Comparison of ENCODE assay signal across 22 mouse cellular contexts in the genomic region with DNA sequence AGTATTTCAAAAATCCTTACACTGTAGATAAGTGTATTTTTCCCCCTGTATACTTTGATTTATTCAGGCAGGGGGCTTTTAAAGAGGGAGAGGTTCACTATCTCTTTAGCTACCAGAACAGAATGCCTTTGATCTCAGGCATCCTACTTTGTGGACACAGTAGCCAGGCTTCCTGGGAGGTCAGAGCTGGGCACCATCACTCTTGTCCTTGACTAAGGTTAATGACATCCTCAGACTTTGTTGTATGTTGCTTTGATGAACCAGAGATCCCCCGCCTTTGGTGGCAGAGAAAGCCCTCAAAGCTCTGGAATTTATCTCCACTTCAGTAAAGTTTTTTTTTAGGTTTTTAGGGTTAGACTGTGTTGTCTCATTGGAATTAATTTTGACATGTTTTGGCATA.
DNase-seq lines count a peak whose midpoint lies in the region; ATAC-seq and TF ChIP-seq lines count a peak whose summit lies in the region.
"Had no signal": no experiment of that assay in that cellular context is flagged by ENCODE, and none has a peak within 500 bp of the region (broad histone marks: within the 10 kb centered on the region; RNA-seq: fewer than 3 reads in every experiment).

No protein-coding gene starts in this region.

- no peak overlapping the region for H3K4me2 ChIP-seq in heart, embryonic 11.5 days
- H3K4me2 ChIP-seq in kidney, postnatal 0 days (ENCODE audit: low read length) = no peak overlapping the region
- H3K4me2 ChIP-seq: forebrain, embryonic 13.5 days; heart, embryonic 13.5 days; hindbrain, embryonic 12.5 days; hindbrain, embryonic 15.5 days had no signal

- TF ChIP-seq POLR2A in cortical plate, adult 2 months (IDR thresholded peaks at IDR 0.05; ENCODE audit: extremely low read depth, insufficient read depth, low read length) = no peak

- ATAC-seq in heart, embryonic 11.5 days (replicated peaks; ENCODE audit: insufficient number of reproducible peaks, low FRiP score, low TSS enrichment) = no peak
- ATAC-seq in kidney, postnatal 0 days (replicated peaks; ENCODE audit: low FRiP score, low read depth) = no peak
- ATAC-seq: CD4-positive, CD25-positive, alpha-beta regulatory T cell, adult 4 months; forebrain, embryonic 13.5 days; forebrain, embryonic 16.5 days had no signal

- H3K36me3 ChIP-seq in heart, embryonic 11.5 days (ENCODE audit: control insufficient read depth, insufficient read depth, low read length) = no peaks in the 10 kb centered on the region
- no peaks in the 10 kb centered on the region for H3K36me3 ChIP-seq in kidney, postnatal 0 days (ENCODE audit: insufficient read depth, low read length)
- H3K36me3 ChIP-seq: forebrain, embryonic 10.5 days; heart, embryonic 13.5 days; hindbrain, embryonic 12.5 days; hindbrain, embryonic 15.5 days had no signal

- no peak for TF ChIP-seq CTCF in kidney, postnatal 0 days (IDR thresholded peaks at IDR 0.05; ENCODE audit: low read depth)
- no peak for TF ChIP-seq CTCF in cortical plate, adult 2 months (IDR thresholded peaks at IDR 0.05; ENCODE audit: extremely low read depth, insufficient read depth, low read length)

- peak; percentile 5 for DNase-seq in heart, adult 11 months
- peak; percentile 68 for DNase-seq in kidney, postnatal 0 days (ENCODE audit: low spot score)
- no peak for DNase-seq in kidney, postnatal 4 days
- DNase-seq in embryo, embryonic 10.5 days (ENCODE audit: low spot score) = peak; percentile 72
- DNase-seq in right cerebral cortex, postnatal 10 days (ENCODE audit: low spot score in 2 of 2) = no peak
- DNase-seq in retina, postnatal 1 day = no peak
- DNase-seq: adrenal gland, postnatal 10 days; adrenal gland, postnatal 36 days; cerebellum, adult 18-20 months; cerebellum, adult 9-10 months; cerebellum, postnatal 14 days; gastrocnemius, postnatal 10 days; gastrocnemius, postnatal 36 days had no signal

- no peak overlapping the region for H3K4me3 ChIP-seq in heart, embryonic 11.5 days (ENCODE audit: low read depth, low read length)
- H3K4me3 ChIP-seq in kidney, postnatal 0 days (replicated peaks; ENCODE audit: low read depth, low read length) = no peak overlapping the region
- H3K4me3 ChIP-seq in cortical plate, adult 2 months (ENCODE audit: insufficient read depth, low read length) = no peak overlapping the region
- H3K4me3 ChIP-seq: forebrain, embryonic 10.5 days; forebrain, embryonic 13.5 days; heart, embryonic 13.5 days; hindbrain, embryonic 12.5 days; hindbrain, embryonic 15.5 days had no signal

- no peaks in the 10 kb centered on the region for H3K27me3 ChIP-seq in heart, embryonic 11.5 days (ENCODE audit: control insufficient read depth, insufficient read depth, low read length)
- no peaks in the 10 kb centered on the region for H3K27me3 ChIP-seq in kidney, postnatal 0 days (ENCODE audit: insufficient read depth, low read length)
- H3K27me3 ChIP-seq: heart, embryonic 13.5 days had no signal

- H3K4me1 ChIP-seq in heart, embryonic 11.5 days (ENCODE audit: control insufficient read depth, insufficient read depth, low read length) = peaks cover 11% of the 10 kb centered on the region
- H3K4me1 ChIP-seq in kidney, postnatal 0 days (replicated peaks; ENCODE audit: insufficient read depth, low read length) = peaks cover 19% of the 10 kb centered on the region
- peaks cover 17% of the 10 kb centered on the region for H3K4me1 ChIP-seq in cortical plate, adult 2 months (ENCODE audit: control insufficient read depth, insufficient read depth, low read length)

- no peak overlapping the region for H3K9ac ChIP-seq in heart, embryonic 11.5 days (ENCODE audit: low read depth, low read length)
- no peak overlapping the region for H3K9ac ChIP-seq in kidney, postnatal 0 days (ENCODE audit: low read depth, low read length)
- H3K9ac ChIP-seq: forebrain, embryonic 13.5 days; heart, embryonic 13.5 days; hindbrain, embryonic 12.5 days; hindbrain, embryonic 15.5 days had no signal

- WGBS in heart, embryonic 11.5 days (ENCODE audit: insufficient replicate concordance) = 25% methylated on average over 1 of the region's 1 CpGs
- WGBS in kidney, postnatal 0 days = 53% methylated on average over 1 of the region's 1 CpGs

- no peak overlapping the region for H3K27ac ChIP-seq in heart, embryonic 11.5 days (ENCODE audit: low read depth, low read length)
- no peak overlapping the region for H3K27ac ChIP-seq in kidney, postnatal 0 days
- peak overlapping the region; percentile 49; the same call in 1 of the 2 replicates for H3K27ac ChIP-seq in cortical plate, adult 2 months (ENCODE audit: insufficient read depth, low read length)
- H3K27ac ChIP-seq: forebrain, embryonic 10.5 days; forebrain, embryonic 13.5 days; heart, embryonic 13.5 days; hindbrain, embryonic 12.5 days; hindbrain, embryonic 15.5 days had no signal

- H3K9me3 ChIP-seq in heart, embryonic 11.5 days (replicated peaks; ENCODE audit: control insufficient read depth, low read length) = no peaks in the 10 kb centered on the region
- no peaks in the 10 kb centered on the region for H3K9me3 ChIP-seq in kidney, postnatal 0 days (replicated peaks; ENCODE audit: low read length)
- H3K9me3 ChIP-seq: forebrain, embryonic 10.5 days; forebrain, embryonic 13.5 days; heart, embryonic 13.5 days; hindbrain, embryonic 12.5 days; hindbrain, embryonic 15.5 days had no signal

Comparison
In these comparisons a context has a peak if more than half of its experiments do, and no peak if none do; other contexts are left out.
1. DNase-seq: peak in heart, adult 11 months (single experiment), kidney, postnatal 0 days (single experiment) and embryo, embryonic 10.5 days (single experiment); none in kidney, postnatal 4 days (0 of 2), right cerebral cortex, postnatal 10 days (0 of 2) and retina, postnatal 1 day (single experiment).